Mouse (Mus musculus) c-Kit-positive CD71-positive TER-119-positive erythroid progenitor cells, embryonic 14.5 days (primary cell): ENCODE measurements around the gene Eif3m.
A peak's percentile ranks its signal among the peaks of the same experiment; 100 is the strongest.
"Not testable (repeated sequence)": the region's sequence is repeated elsewhere in the genome, so short reads cannot be mapped to it uniquely, and the experiment has no call there.

Source experiments
- DNase-seq: peaks from one replicate; pipeline ENCODE4 v3.0.0-alpha.2; 2013; ENCODE audit warnings: low spot score

Gene Eif3m

DNA sequence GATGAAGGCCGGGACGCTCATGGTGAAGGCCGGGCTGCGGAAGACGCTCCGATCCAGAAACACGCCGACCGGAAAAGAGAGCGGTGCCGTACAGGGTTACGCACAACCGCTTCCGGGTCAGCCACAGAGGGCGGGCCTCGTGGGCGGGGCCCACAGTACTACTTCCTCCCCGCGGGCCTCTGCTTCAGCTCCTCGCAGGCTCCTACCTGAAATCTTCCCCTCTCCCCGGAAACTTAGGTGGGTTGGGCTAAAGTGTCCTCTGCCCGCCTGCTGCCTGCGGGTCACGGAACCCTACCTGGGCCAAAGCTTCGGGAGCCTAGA is at the start of gene Eif3m:
Eif3m (minus strand) TSS at position 114 of the 321 bp plus-strand sequence.
- peak; percentile 89 for DNase-seq

DNA sequence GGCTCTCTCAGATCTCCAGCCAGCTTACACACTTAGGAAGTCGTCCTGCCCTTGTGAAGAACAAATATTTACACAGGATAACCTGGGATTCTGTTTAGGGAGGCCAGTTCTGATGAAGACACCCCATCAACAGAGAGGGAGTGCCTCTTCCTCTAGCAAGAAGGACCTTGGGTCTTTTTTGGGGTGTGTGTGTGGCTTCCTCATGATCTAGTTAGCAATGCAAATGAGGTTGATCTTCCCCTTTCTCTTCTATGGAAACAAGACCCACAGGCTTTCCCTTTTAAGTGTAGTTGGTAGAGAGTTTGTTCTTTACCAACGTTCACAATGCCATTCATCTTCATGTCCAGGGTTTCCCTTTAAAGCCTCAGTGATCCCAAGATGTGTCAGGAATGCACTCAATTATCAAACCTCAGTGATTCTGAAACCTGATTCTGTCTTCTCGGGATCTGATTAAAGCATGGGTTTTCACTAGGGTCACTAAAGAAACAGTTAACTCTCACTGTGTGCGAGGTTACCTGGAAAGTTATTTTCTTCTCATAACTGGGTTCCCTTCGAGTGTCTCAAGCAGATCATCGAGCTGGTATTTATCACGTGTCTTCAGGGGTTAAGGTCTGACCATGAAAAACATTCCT is 46.0 kb upstream of the Eif3m start:
- DNase-seq = no peak

- no peak for DNase-seq
Observed at GRCm38 (mm10) chr2:105058577-105059116, 41.8 kb upstream of the Eif3m start.

DNA sequence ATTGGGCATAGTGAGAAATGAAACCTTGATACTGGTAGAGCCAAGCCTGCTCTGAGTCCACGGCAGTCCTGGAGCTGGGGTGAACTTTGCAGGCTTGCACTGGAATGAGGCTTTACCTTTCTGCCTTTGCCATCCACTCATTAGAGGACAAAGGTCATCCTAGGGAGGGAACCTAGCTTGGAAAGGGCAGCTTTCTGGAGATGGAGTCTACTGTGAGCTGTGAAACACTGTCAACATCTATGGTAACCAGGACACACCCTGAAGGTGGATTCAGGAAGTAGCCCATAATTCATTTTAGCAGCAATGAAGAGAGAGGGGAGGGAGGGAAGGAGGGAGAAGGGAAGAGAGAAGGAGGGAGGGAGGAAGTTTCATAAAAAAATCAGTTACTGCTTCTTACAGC is 38.6 kb upstream of the Eif3m start:
- no peak for DNase-seq

DNA sequence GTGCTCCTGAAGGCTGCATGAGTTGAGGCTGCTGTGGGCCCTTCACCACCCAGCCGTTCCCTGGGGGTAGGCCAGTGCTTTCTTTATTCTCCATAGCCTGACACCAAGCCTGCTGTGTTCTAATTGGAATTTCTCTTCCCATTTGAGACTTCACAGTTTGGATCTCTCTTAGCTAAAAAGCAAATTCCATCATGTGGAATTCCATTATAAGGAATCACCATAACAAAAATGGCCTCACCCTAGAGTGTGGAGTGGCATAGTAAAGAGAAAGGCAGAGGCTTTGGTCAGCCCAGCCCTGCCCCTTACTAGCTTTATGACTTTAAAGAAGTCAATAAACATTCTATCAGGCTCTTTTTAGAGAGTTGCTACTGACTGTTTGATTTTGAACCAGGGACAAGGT is 31.4 kb upstream of the Eif3m start:
- DNase-seq = no peak

DNA sequence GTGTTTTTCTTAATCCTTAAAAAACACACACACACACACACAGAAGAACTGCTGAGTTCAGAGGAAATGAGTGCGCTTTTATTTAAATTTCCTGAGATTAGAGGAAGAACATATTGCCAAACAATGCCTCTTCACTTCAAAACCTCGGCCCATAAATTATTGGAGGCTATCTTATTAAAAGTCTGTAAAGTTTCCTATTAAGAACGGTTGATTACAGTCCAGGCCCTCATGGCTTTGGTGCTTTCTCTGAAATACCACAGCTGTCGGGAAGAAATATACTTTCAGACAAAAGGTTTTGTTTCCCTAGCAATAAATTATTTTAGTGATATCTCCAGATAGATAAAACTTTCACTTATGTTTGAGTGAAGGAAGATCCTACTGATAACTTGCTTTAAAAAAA is 26.3 kb upstream of the Eif3m start:
- no peak for DNase-seq

GRCm38 (mm10) chr2:105040859-105041258 is 24.0 kb upstream of the Eif3m start:
- DNase-seq = no peak

- no peak for DNase-seq
Observed at GRCm38 (mm10) chr2:105038879-105039278, 22.0 kb upstream of the Eif3m start.

- DNase-seq = no peak
Observed at GRCm38 (mm10) chr2:105037956-105038569, 21.2 kb upstream of the Eif3m start.

DNA sequence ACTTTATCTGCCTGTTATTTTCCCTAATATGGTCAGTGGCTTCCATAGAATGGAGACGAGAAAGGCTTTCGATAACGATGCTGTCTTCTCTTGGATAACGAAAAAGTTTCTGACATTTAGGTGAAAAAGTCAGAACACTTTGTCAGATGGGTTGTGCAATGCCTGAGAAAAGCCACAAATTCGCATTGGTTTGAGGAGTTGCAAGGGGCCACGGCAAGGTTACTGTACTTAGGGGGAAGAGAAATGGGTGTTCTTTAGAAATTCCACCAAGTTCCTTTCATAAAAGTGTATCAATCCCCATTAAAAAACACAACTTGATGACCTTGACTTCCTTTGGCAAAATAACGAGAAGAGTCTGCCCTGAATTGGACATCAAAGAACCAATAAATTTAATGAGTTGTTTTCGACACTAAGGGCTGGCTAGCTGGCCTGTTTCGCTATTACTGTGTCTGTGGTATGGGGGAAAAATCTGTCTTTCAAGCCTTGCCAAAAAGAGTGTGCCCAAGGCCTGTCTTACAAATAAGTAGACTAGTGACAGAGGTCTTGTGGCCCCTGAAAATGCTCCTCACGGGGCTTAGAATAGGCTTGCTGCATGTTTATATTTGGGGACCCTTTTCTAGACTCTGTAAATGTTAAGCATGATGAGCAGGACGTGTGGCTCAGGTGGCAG is 19.7 kb upstream of the Eif3m start:
- no peak for DNase-seq

- DNase-seq = no peak
Observed at GRCm38 (mm10) chr2:105035985-105036384, 19.1 kb upstream of the Eif3m start.

DNA sequence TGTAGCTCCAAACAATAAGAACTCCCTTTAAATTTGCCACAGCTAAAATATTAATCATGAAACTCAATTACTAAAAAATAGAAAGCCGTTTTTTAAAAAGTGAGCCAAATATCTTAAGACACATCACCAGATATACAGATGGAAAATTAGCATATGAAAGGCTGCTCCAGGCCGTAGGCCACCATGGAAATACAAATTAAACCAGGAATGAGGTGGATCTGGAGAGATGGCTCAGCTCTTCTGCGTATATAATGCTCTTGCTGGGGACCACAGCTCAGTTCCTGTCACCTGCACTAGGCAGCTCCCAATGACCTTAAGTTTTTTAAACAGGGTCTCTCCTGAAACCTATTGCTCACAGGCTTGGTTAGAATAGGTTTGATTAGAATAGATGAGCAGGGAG is 17.2 kb upstream of the Eif3m start:
- no peak for DNase-seq

DNA sequence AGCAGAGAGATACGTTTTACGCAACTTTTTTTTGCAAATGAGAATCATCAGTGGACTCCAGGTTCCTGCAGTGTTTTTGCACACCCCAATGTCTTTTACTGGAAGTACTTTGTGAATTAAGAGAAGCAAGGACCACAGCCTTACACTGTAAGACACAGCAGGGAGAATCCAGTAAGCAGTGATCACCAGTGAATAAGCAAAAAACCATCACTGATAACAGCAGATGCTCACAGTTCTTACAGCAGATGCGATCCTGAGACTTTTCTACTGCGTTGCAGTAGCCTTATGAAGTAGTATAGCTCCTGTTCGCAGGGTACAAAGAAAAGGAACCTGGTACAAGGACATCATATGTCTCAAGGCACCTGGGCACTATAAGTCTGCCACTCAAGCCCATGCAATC is 13.6 kb upstream of the Eif3m start:
- DNase-seq = no peak

DNA sequence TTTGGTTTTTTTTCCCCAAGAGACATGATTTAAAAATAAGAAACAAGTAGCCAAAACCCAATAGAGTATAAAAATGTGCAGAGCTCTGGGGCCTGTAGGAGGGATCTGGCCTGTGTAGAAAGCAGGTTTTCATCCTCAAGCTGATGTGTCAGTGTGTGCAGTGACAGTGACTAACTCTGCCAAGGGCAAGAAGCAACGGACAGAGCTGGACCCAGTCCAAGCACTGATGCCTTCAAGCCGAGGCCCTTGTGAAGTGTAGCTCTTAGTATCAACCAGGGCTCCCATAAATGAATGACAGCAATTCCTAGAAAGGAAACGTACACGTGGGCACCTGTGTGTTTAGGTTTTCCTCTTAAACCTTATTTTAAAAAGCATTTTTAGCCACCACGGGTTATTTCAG is 11.9 kb upstream of the Eif3m start:
- DNase-seq = no peak

- no peak for DNase-seq
Observed at GRCm38 (mm10) chr2:105026950-105027695, 10.2 kb upstream of the Eif3m start.

DNA sequence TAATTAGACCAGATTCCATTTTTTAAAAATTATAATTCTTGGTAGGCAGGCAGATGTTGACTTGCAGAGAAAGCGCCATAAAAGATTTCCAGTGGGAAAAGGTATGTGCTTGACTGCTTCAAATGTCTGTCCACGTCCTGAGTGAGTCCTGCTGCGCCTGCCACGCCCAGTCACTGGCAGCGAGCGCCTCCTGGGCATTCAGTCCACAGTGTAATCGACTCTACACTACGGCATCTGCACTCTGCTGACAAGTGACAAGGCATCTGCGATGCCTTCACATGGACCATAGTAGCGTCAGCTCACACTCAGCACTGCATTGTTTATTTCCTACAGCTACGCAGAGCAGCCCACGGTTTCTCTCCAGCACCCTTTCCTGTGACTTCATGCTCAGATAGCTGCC is 8.7 kb upstream of the Eif3m start:
- DNase-seq = not testable (repeated sequence)

GRCm38 (mm10) chr2:105023815-105024214 is 6.9 kb upstream of the Eif3m start:
- DNase-seq = no peak

GRCm38 (mm10) chr2:105023031-105023615 is 6.2 kb upstream of the Eif3m start:
- peak; percentile 59 for DNase-seq

GRCm38 (mm10) chr2:105021836-105022235 is 5.0 kb upstream of the Eif3m start:
- peak; percentile 47 for DNase-seq

DNA sequence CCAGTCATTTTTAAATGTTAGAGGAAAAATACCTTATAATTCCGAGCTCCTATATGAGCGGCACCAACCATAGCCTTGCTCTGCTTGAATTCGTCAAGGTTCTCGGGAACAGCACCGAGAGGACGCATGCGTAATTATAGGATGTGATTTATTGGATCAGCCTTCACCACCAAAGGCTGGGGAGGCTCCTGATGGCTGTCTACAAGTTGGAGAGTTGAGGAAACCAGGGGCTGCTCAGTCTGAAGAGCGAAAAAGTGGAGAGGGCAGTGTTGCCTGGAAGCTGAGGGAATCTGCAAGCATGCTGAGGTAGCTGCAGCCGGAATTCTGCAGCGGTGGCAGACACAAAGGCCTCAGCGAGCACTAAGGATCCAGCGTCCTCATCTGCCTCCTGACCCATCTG is 4.4 kb upstream of the Eif3m start:
- DNase-seq = no peak

DNA sequence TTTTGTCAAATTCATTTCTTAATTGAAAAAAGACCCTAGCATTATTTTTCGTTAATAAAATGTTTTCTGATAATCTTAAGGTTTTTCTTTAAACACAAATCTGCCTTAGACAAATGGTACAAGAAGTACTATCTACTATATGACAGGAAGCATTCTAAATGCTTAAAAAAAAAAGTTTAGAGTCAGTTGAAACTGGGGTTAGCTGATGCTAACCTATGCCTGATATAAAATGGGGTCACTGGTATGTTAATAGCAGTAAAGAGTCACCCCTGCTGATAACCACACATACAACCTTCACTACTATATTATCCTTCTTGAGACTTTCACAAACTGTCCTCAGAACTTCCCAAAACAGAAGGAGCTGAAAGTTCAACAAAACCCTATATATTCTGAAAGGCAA is 2.6 kb upstream of the Eif3m start:
- no peak for DNase-seq

DNA sequence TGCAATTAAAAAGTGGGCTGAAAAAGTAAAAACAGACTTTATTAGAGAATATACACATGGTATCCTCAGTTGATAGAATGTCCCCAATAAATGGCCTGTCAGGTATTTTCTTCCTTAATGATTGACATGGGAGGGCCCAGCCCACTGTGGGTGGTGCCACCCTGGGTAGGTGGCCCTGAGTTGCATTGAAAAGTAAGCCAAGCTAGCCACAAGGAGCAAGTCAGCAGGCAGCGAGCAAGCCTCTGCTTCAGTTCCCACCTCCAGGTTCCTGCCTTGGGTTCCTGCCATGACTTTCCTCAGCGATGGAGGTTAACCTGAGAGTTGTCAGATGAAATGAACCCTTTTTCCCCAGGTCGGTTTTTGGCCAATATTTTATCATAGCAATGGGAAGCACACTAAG is 922 bp upstream of the Eif3m start:
- no peak for DNase-seq
